Mouse (Mus musculus): Measurements from ENCODE around the gene Tbc1d2.

- TF ChIP-seq CTCF (conservative IDR thresholded peaks at IDR 0.05; ENCODE audit: insufficient read depth, insufficient read length, low read depth, low read length) (no peak), POLR2A (IDR thresholded peaks at IDR 0.05; ENCODE audit: low read depth, low read length) (no peak)
These were observed 80.3 kb downstream of the Tbc1d2 start for GRCm38 (mm10) chr4:46569671-46570070.
